Mouse (Mus musculus) heart, adult 18-20 months (tissue): ENCODE data around the gene Cdc42ep4. TPM values are rescaled to one million over a fixed set of nuclear protein-coding genes. Genes with fewer than 3 reads are reported as not detected.

Experiments used
- DNase-seq, 2 experiments: peaks; one replicate each; pipeline ENCODE4 v3.0.0; 2021 to 2022; ENCODE audit warnings: mixed read lengths in 1 of 2
- total RNA-seq, 2 experiments: library from RNA; stranded (reverse); gene quantifications; 2 replicates each; pipeline ENCODE4 v1.2.3; 2021

Gene Cdc42ep4
- total RNA-seq, 2 experiments from 2014 or later, result 19.1 to 23.8 TPM

GRCm38 (mm10) chr11:113777878-113778464, 26.3 kb upstream of the Cdc42ep4 start:
- DNase-seq, result peak; percentile 25 to 44

DNA sequence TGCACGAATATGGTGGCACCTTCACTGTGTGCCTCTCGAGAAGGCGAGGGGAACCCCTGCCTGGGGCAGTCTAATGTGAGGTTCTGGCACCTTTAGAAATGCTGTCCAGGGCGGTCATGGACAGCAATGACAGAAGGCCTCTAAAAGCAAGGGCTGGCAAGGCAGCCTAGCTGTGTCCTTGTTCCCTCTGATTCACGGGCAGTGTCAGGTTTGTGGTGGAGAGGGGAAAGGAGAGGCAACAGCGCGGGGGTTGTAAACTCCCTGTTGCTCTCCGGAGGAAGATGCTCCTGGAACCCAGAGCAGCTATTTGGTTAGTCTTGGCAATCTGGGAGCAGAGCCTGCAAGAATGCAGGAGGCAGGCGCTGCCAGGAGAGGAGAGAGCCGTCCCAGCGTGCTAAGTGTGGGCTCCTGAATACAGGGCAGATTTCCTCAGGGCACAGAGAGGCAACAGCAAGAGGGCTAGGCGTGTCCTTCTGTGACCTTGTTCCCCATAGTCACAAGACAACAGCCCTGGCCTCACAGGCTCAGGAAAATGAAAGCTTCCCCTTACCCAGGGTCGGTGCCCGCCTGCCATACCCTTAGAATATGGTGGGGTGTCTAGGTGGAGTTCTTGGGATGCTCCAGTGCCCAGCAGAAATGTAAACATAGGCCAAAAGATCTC, 25.3 kb upstream of the Cdc42ep4 start:
- no peak for DNase-seq

DNA sequence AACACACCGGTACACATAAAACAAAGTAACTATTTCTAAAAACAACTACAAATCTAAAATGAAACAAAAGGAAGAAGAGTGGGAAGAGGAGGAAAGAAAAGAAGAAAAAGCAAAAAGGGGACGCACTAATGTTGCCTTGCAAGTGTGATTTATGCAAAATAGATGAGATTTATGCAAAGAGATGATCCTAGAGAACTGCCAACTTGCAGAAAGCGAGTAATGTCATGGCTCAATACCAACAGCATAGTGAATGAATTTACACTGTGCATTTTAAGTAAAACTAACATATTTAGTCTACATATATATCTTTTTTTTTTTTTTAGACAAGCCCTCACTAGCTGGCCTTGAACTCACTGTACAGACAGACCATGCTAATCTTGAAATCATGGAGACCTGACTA, 23.1 kb upstream of the Cdc42ep4 start:
- no peak for DNase-seq

GRCm38 (mm10) chr11:113773191-113773590, 21.5 kb upstream of the Cdc42ep4 start:
- DNase-seq, result no peak

GRCm38 (mm10) chr11:113771187-113771586, 19.5 kb upstream of the Cdc42ep4 start:
- no peak for DNase-seq

DNA sequence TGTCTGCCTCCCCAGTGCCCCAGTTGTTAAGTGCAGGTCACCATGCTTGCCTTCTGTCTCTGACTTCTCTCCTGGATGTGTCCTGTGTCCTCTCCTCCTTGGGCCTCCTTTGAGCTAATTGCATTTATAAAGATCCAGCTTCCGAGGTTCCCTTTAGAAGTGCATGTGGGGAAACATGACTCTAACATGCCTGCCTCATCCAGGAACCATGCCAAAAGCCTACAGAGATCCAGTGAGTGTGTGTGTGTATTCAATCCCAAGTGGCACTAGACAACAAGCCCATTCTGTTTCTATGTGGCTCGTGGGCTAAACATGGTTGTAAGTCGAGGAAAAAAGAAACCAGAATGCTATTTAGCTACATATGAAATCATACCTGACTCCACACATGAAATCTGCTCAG, 16.7 kb upstream of the Cdc42ep4 start:
- no peak for DNase-seq

DNA sequence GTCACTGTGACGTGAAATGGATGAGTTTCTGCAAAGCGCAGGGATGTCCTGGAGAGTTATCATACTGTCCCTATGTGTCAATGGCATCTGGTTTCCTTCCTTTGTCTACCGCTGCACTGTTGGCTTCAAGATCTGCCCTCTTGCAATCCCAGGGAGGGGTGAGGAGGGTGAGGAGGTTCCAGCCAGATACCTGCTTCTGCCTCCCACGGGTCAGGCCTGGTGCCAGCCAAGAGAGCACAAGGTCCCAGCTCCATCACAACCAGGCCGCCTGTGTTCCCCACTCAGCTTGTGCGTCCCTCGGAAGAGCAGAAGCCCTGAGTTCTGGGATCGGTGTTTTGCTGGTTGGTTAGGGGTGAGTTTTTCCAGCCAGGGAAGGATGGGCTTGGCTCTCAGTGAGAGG, 15.6 kb upstream of the Cdc42ep4 start:
- DNase-seq, result peak in 1 of 2 experiments; percentile 44

DNA sequence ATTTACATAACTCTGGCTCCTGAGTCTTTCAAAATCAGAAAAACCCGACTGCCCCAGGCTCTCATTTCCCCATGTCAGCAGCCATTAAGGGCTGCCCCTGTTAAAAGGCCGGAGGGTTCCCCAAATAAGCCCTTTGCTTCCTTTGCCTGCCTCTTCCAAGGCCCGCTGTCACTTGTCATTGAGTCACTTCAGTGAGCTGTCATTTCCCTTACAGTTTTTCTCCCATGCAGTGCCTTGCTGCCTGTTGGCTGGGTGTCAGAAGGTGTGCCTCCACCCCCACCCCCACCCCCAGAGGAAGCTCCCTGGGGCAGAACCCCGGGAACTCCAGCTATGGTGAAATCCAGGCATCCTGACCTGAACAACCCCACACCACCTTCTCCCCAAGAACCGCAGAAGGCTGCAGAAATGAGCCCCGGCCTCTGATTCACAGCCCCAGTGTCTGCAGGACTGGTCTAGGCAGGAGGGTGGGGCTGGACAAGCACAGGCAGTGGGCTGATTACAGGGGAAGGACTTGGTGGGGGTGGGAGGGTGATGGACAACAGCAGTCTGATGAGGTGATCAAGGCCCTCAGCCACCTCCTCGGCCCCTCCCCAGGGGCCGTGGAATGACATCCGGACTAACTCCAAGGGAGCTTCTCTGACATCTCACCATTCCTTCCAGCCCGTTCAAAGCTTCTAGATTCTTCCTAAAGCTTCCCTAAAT, 14.8 kb upstream of the Cdc42ep4 start:
- peak; percentile 31 to 37 for DNase-seq

GRCm38 (mm10) chr11:113764132-113764849, 12.6 kb upstream of the Cdc42ep4 start:
- no peak for DNase-seq

- no peak for DNase-seq
Measured at GRCm38 (mm10) chr11:113763449-113763848, 11.8 kb upstream of the Cdc42ep4 start.

DNA sequence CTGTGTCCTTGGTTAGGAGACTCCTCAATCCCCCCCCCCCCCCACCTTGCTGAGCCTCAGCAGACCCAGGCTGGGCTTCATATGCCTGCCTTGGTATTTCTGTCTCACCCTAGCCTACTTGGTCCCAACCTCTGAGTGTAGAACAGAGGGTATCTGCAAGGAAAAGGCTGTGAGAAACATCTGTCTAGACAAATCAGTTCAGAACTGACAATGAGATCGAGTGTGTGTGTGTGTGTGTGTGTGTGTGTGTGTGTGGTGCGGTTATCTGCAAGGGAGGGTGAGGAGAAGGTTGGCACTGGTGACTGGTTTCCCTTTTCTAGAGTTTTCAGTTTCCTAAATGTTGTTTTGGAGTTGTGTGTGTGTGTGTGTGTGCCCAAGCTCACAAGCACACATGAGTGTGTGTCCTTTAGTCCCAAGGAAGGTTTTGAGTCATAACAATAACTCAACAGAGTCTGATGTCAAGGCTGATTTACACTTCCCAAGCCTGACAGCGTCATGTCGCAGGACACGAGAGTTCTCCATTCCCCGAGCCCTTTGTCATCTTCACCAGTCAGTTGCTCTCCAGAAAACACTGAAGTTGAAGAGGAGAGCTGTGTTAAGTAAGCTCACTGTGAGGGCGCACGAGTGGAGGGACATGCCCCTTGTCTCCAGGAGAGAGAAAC, 10.6 kb upstream of the Cdc42ep4 start:
- DNase-seq, result no peak

DNA sequence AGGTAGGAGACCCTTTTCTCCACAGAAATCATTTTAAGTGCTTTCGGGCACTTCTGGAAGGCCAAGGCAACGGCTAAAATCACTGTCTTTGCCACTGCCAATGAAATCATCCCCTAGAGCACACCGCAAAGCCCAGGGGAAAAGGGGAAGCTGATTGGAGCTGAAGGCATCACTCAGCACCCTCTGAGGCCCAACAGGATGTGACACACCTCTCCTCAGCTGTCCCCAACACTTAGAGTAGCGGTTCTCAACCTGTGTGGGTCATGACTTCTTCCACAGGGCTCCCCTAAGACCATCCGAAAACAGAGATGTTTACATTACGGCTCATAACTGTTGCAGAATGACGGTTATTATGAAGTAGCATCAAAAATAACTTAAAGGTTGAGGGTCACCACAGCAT, 10.0 kb upstream of the Cdc42ep4 start:
- no peak for DNase-seq

DNA sequence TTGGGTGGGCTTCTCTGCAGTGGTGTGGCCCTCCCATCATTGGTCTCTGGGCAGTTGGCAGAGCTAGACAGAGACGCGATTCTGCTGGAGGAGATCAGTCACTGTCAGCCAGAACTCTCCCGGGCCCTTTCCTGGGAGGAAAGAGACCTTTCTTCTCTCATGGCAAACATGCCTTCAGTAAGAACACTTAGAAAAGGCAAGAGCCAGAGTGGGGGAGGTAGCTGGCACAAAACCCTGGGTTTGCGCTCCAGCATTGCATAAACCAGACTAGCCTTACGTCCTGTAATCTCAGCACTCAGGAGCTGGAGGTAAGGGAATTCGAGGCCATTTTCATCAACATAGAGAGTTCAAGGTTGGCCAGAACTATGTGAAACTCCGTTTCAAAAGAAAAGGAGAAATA, 8.8 kb upstream of the Cdc42ep4 start:
- peak in 1 of 2 experiments; percentile 23 for DNase-seq

GRCm38 (mm10) chr11:113758851-113759250, 7.2 kb upstream of the Cdc42ep4 start:
- DNase-seq, result no peak

- DNase-seq, result no peak
Measured at GRCm38 (mm10) chr11:113756578-113756977, 4.9 kb upstream of the Cdc42ep4 start.

DNA sequence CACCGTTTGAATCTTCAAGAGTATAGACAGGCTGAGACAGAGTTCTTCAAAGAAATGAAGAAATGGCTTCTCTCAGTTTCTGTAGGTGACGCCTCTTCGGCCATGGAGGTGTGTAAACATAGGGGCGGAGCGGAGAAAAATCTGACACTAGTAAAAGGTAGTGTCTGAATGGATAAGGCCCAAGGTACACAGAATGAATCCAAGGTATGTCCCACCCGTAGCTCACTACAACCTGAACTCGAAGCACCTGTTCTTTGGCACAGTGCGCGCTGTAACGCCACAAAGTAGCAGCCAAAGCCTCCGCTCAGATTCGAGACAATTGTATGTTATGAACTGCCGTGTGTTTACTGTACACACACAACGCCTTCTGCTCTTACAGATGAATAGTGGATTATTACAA, 4.2 kb upstream of the Cdc42ep4 start:
- DNase-seq, result no peak

DNA sequence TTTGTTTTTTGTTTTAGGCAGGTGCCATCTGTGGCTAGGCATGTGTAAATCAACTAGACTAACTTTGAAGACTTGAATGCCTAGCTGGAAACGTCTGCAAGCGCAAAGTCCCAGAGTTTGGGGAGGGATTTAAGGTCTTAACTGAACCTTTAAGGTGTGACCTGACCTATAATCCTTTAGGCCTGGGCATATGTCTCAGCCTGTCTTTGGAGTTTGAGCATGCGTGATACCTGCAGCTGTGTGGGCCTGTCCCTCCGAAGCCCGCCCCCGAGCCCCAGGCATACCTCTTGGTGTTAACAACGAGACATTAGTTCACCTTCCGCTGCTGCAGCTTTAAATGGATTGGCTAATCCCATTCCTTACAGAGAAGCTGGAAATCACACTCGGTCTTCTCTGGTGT, 3.2 kb upstream of the Cdc42ep4 start:
- no peak for DNase-seq

- DNase-seq, result no peak
Measured at GRCm38 (mm10) chr11:113752685-113753430, 1.2 kb upstream of the Cdc42ep4 start.

DNA sequence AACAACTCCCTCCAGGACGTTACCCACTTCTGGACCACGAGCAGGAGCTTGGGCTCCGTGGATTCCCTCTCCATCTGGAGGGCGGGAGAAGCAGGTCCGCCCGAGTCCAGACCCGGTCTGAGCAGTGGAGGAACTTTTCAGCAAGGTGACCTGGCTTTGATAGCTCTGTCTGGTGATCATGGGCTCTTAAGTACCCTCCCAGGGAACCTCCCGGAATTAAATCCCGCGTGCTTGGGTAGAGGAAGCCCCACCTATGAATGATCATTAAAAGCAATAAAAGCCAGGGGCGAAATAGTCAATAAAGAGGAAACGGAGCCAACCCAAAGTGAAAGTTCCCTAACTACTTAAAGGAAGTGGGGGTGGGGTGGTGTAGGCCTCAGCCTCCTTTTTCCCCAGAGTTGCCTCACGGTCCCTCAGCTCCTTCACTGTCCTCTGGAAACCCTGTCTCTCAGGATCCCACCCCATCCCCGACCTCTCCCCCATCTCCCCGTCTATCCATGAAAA, 529 bp upstream of the Cdc42ep4 start:
- peak in 1 of 2 experiments; percentile 20 for DNase-seq

GRCm38 (mm10) chr11:113750571-113751483, 854 bp downstream of the Cdc42ep4 start:
- peak; percentile 79 to 86 for DNase-seq
